Mouse (Mus musculus): ENCODE data around the gene Mpped1.

Mpped1 gene

DNA sequence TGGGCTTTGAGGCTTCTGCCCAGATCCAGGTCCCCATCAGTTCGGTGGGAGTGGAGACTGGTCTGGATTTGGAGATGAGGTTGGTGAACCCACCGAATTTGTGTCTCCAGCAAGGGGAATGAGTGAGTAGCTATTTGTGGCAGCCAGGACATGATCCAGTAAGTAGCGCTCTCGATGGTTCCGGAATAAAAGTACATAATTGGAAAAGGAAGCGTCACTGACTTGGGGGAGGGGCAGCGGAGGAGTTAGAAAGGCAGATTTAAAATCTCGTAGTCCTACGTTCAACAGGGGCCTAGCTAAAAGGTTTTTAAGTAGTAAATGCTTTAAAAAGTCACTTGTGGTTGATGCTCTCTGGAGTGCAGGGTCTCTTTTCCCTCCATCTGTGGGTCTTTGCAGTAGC lies 5.5 kb downstream of the Mpped1 start:
- in situ Hi-C loops (cut with MseI, MboI): no loop called here

DNA sequence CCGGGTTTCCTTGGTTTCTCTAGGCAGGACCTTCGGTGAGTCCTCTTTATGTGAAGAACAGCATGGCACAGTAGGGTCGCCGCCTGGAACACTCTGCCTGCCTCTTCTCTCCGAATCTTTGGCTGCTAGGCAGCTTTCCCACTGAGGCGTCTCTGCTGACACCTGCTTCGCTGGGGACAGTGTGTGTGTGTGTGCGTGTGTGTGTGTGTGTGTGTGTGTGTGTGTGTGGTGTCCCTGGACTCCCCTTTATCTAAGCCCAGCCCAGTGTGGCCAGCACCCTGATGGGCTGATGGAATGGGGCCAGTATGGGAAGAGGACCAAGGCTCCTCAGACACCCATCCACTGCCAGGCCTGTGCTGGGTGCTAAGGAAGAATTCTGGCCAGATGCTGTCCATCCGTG lies 9.8 kb downstream of the Mpped1 start:
- in situ Hi-C loops (cut with MseI, MboI): no loop called here

GRCm38 (mm10) chr15:83796924-83797323 lies 17.7 kb downstream of the Mpped1 start:
- in situ Hi-C loops (cut with MseI, MboI): no loop called here

- in situ Hi-C loops (cut with MseI, MboI): no loop called here
These were observed 19.7 kb downstream of the Mpped1 start for GRCm38 (mm10) chr15:83798964-83799363.

DNA sequence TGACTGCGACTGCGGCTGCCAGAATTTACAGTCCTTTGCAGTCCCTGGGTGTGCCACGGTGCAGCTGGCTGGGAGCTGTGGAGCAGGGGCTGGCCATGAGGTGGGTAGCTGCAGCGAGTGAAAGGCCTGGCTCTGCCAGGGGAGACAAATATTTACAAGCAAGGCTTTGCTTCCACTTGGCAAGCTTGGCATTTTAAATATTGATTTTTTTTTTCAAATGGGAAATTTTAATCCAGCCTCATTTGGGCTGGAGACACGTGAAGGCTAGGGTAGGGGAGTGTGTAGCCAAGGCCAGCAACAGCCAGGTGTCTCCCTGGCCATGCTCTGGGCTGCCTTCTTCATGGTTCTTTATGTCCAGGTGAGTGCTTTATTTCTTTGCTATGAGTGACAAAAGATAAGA lies 21.7 kb downstream of the Mpped1 start:
- in situ Hi-C loops (cut with MseI, MboI): no loop called here

- in situ Hi-C loops (cut with MseI, MboI): no loop called here
These were observed 34.8 kb downstream of the Mpped1 start for GRCm38 (mm10) chr15:83814106-83814505.

- in situ Hi-C loops (cut with MseI, MboI): no loop called here
These were observed 48.7 kb downstream of the Mpped1 start for GRCm38 (mm10) chr15:83828011-83828410.

DNA sequence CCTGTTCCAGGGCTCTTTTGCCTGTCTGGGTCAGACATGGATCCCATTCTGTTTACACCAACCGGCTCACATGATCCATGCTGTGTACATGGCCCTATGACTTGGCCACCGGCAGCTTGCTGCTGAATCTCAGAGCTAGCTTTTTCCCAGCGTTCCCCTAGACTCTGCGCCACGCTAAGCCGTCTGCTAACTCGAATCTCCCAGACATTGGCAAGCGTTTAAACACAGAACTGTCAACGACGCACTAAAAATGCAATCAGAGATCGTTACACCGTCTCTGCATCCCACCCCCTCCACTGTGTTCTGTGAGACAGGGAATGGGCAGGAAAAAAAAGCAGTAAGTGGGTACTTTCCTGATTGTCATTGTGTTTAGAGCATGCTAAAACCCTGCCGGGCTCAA lies 50.0 kb downstream of the Mpped1 start:
- in situ Hi-C loops (cut with MseI, MboI): no loop called here

- in situ Hi-C loops (cut with MseI, MboI): no loop called here
These were observed 53.0 kb downstream of the Mpped1 start for GRCm38 (mm10) chr15:83832265-83832664.

GRCm38 (mm10) chr15:83840950-83841719 lies 61.9 kb downstream of the Mpped1 start:
- in situ Hi-C loops (cut with MseI, MboI): no loop called here

GRCm38 (mm10) chr15:83842419-83842818 lies 63.2 kb downstream of the Mpped1 start:
- in situ Hi-C loops (cut with MseI, MboI): no loop called here

DNA sequence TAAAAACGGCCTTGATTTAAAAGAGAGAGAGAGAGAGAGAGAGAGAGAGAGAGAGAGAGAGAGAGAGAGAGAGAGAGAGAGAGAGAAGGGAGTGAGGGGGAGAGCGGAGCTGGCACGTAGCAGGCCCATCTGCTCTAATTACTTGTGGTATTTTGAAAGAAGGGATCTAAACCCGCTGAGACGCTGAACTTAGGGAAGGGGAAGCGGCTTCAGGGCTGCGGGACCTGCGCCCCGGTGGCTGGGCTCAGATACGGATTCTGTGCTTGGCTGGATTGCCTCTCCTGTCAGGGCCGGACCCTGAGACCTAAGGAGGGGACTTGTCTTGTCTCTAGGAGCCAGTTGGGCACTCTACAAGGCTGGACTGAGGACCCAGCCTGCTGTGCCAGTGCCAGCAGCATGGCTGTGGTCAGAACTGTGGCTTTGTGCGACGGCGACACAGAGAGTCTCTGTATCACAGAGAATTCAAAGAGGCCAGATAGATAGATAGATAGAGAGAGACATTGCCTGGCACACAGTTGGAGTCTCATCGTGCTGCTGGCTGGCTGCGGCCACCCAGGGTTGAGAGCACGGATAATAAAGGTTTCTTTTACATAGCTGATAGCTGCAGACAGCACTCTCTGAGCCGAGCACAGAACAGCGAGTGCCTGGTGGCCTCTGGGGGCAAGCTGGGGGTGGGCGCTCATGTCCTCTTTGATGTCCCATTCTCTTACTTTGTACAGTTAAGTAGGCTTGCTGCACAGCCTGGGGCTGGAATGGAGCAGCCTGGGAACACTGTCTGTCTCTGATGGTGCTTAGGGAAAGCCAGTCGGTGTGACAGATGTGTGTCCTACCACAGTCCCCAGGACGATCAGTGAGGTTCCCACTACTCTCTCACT lies 63.9 kb downstream of the Mpped1 start:
- in situ Hi-C loops (cut with MseI, MboI): no loop called here

GRCm38 (mm10) chr15:83845734-83846133 lies 66.5 kb downstream of the Mpped1 start:
- in situ Hi-C loops (cut with MseI, MboI): no loop called here

- in situ Hi-C loops (cut with MseI, MboI): no loop called here
These were observed 67.3 kb downstream of the Mpped1 start for GRCm38 (mm10) chr15:83846592-83846991.

- in situ Hi-C loops (cut with MseI, MboI): no loop called here
These were observed 68.2 kb downstream of the Mpped1 start for GRCm38 (mm10) chr15:83847512-83847911.

- in situ Hi-C loops (cut with MseI, MboI): no loop called here
These were observed 68.9 kb downstream of the Mpped1 start for GRCm38 (mm10) chr15:83848193-83848592.

GRCm38 (mm10) chr15:83853400-83853811 lies 74.1 kb downstream of the Mpped1 start:
- in situ Hi-C loops (cut with MseI, MboI): no loop called here

- in situ Hi-C loops (cut with MseI, MboI): no loop called here
These were observed 77.9 kb downstream of the Mpped1 start for GRCm38 (mm10) chr15:83857129-83857528.

DNA sequence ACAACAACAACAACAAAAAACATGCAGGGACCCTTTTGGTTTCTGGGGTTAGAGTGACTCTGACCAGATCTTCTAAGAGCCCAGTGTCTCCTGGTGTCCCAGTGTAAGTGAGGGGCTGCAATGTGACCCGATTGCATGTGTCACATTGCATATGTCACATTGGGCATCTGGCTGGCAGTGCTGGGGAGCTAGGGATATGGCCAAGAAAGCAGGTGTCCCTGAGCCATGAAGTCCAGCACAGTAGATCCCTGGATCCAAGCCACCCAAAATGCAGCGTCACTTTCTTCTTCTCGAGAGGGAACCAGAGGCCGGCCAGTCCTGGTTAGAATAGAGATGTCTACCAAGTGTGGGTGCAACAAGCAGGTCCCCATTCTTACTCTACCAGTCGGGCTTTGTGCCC lies 86.4 kb downstream of the Mpped1 start:
- in situ Hi-C loops (cut with MseI, MboI): no loop called here

GRCm38 (mm10) chr15:83870936-83871335 lies 91.7 kb downstream of the Mpped1 start:
- in situ Hi-C loops (cut with MseI, MboI): no loop called here

DNA sequence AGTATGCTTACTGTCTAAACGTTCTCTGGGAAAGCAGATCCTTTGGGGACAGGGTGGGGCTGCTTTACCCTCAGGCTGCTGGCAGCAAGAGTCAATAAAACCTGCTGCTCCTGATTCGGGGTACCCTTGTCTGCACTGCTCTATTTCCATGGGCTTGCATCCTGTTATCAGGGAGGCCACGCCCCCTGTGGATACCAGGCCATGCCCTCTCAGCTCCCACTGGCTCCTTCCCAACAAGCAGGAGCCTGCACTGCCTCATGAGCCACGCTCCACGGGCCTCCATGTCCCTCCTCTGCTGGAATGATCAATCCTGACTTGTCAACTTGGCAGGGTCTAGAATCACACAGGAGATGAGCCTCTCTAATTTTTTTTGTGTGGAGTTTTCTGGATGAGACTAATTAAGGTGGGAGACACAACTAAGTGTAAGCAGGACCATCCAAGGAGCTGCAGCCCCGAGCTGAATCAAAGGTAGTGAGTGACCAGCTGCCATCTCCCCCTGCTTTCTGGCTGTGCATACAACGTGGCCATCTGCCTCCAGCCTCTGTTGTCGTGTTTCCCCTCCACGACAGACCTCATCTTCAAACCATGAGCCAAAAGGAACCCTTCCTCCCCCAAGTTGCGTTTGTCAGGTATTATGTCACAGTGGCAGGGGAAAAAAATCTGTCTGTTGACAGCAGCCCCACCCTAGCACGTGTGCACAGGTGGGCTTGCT lies 98.0 kb downstream of the Mpped1 start:
- in situ Hi-C loops (cut with MseI, MboI): no loop called here

GRCm38 (mm10) chr15:83877898-83878297 lies 98.6 kb downstream of the Mpped1 start:
- in situ Hi-C loops (cut with MseI, MboI): no loop called here

Data from mouse trophoblast stem cell (cell line).